Mouse (Mus musculus): ENCODE measurements around the gene Msi2. TPM values are rescaled to one million over a fixed set of nuclear protein-coding genes. Genes with fewer than 3 reads are reported as not detected.

The Msi2 gene
- polyA plus RNA-seq, 1 experiment from 2014 or later = 41.0 TPM

DNA sequence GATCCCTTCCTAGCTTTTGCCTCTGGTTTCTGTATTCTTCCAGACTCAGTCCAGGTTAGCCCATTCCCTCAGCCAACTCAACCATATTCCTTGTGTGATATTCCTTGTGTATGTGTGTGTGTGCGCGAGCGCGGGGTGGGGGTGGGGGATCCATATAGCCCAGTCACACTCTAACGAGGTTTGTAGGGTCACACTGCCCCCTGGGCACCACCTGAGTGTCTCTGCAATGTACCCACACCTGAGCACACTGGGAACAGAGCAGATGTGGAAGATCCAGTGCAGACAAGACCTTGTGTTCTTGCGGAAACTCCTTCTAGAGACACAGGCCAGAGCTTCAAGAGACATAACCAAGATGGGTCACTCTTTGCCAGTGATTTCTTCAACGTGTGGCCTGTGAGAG is 72.5 kb downstream of the Msi2 start:
- 70% methylated on average over 7 of the region's 7 CpGs for WGBS
- Histone ChIP-seq H3K4me2 (replicated peaks) (no peak overlapping the region), H3K4me3 (replicated peaks) (no peak overlapping the region), H3K27ac (peak overlapping the region; percentile 70), H3K27me3 (no peaks in the 10 kb centered on the region), H3K36me3 (peaks cover 20% of the 10 kb centered on the region; the same call in 1 of the 2 replicates), H3K9me3 (no peaks in the 10 kb centered on the region), H3K9ac (replicated peaks) (no peak overlapping the region), H3K4me1 (replicated peaks) (peaks cover 85% of the 10 kb centered on the region)
- no peak for ATAC-seq

DNA sequence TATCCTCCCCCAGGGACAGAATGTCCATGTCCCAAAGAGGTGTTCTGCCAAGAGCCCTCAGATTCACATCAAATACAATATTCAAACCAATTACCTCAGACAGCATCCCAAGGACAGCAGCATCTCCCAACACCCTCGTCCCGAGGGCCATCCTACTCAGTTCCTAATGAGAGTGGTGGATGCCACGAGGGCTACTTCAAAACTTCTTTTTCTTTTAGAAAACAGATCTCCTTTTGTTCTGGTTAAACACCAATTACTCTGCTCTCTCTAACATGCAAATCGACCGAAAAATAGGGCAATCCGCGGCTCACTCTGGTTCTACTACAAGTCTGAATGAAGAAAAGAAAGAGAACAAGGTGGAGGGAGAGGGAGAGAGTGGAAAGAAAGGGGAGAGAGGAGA is 73.6 kb downstream of the Msi2 start:
- Histone ChIP-seq H3K27me3 (no peaks in the 10 kb centered on the region), H3K9ac (replicated peaks) (no peak overlapping the region), H3K4me2 (replicated peaks) (no peak overlapping the region), H3K27ac (peak overlapping the region; percentile 70), H3K36me3 (peaks cover 20% of the 10 kb centered on the region; the same call in 1 of the 2 replicates), H3K4me1 (replicated peaks) (peaks cover 79% of the 10 kb centered on the region), H3K9me3 (no peaks in the 10 kb centered on the region), H3K4me3 (replicated peaks) (no peak overlapping the region)
- no peak for ATAC-seq
- WGBS = 10% methylated on average over 7 of the region's 7 CpGs

- H3K27ac ChIP-seq = no peak overlapping the region
- ATAC-seq = no peak
- H3K9me3 ChIP-seq = no peaks in the 10 kb centered on the region
- WGBS = 65% methylated on average over 4 of the region's 4 CpGs
- peaks cover 71% of the 10 kb centered on the region for H3K4me1 ChIP-seq (replicated peaks)
- no peak overlapping the region for H3K4me2 ChIP-seq (replicated peaks)
- no peaks in the 10 kb centered on the region for H3K27me3 ChIP-seq
- no peak overlapping the region for H3K4me3 ChIP-seq (replicated peaks)
- peaks cover 8% of the 10 kb centered on the region; the same call in 1 of the 2 replicates for H3K36me3 ChIP-seq
- no peak overlapping the region for H3K9ac ChIP-seq (replicated peaks)
These were observed 78.5 kb downstream of the Msi2 start for GRCm38 (mm10) chr11:88639862-88640261.

GRCm38 (mm10) chr11:88638936-88639542 is 79.3 kb downstream of the Msi2 start:
- no peak overlapping the region for H3K4me2 ChIP-seq (replicated peaks)
- peaks cover 63% of the 10 kb centered on the region for H3K4me1 ChIP-seq (replicated peaks)
- 76% methylated on average over 6 of the region's 6 CpGs for WGBS
- no peak overlapping the region for H3K9ac ChIP-seq (replicated peaks)
- no peaks in the 10 kb centered on the region for H3K9me3 ChIP-seq
- H3K36me3 ChIP-seq = peaks cover 8% of the 10 kb centered on the region; the same call in 1 of the 2 replicates
- H3K27me3 ChIP-seq = no peaks in the 10 kb centered on the region
- no peak overlapping the region for H3K4me3 ChIP-seq (replicated peaks)
- no peak for ATAC-seq
- no peak overlapping the region for H3K27ac ChIP-seq

GRCm38 (mm10) chr11:88638254-88638653 is 80.1 kb downstream of the Msi2 start:
- Histone ChIP-seq H3K27me3 (no peaks in the 10 kb centered on the region), H3K4me2 (replicated peaks) (no peak overlapping the region), H3K4me1 (replicated peaks) (peaks cover 57% of the 10 kb centered on the region), H3K9me3 (no peaks in the 10 kb centered on the region), H3K27ac (no peak overlapping the region), H3K9ac (replicated peaks) (no peak overlapping the region), H3K36me3 (peaks cover 7% of the 10 kb centered on the region; the same call in 1 of the 2 replicates), H3K4me3 (replicated peaks) (no peak overlapping the region)
- no peak for ATAC-seq
- 90% methylated on average over 2 of the region's 2 CpGs for WGBS

DNA sequence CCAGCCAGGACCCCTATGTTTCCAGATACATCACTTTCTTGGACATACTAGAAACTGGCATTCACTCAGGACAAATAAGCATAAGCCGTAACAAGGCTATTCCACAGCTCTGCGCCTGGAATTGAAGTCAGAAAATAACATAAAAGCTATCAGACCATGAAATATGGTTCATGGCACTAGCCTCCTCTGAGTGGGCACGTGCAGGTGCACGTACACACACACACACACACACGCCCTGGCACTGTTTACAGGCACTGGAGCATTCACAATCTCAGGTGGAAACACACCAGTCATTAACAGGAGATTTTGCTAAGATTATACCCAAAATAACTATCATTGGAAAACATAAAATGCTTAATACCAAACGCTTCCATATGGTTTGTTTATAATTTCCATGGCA is 81.4 kb downstream of the Msi2 start:
- H3K4me1 ChIP-seq (replicated peaks) = peaks cover 62% of the 10 kb centered on the region
- no peaks in the 10 kb centered on the region for H3K27me3 ChIP-seq
- H3K4me3 ChIP-seq (replicated peaks) = no peak overlapping the region
- no peak overlapping the region for H3K27ac ChIP-seq
- H3K36me3 ChIP-seq = peaks cover 7% of the 10 kb centered on the region; the same call in 1 of the 2 replicates
- ATAC-seq = no peak
- no peak overlapping the region for H3K4me2 ChIP-seq (replicated peaks)
- 91% methylated on average over 6 of the region's 6 CpGs for WGBS
- H3K9ac ChIP-seq (replicated peaks) = no peak overlapping the region
- H3K9me3 ChIP-seq = no peaks in the 10 kb centered on the region

- peaks cover 59% of the 10 kb centered on the region for H3K4me1 ChIP-seq (replicated peaks)
- ATAC-seq = no peak
- WGBS = 92% methylated on average over 5 of the region's 5 CpGs
These were observed 82.0 kb downstream of the Msi2 start for GRCm38 (mm10) chr11:88636319-88636718.

DNA sequence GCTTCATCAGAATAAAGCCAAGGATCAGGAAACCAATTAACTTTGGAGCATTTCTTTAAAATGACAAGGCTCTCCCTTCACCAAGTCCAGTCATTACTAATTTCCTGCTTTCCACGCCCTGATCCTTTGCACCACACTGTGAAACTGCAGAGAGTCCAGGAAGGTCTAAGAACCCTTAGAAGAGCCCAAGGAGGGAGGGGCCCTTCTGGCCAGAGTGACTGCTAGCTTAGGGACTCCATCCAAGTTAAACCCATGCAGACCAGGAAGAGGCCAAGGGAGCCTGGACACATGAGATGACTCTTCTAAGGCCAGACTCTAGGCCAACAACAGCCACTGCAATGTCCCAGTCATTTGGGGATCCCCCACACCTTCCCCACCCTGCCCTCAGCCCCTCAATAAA is 83.7 kb downstream of the Msi2 start:
- no peak for ATAC-seq
- Histone ChIP-seq H3K4me3 (replicated peaks) (no peak overlapping the region), H3K4me2 (replicated peaks) (no peak overlapping the region), H3K4me1 (replicated peaks) (peaks cover 67% of the 10 kb centered on the region), H3K36me3 (0 out of 2 replicates have a peak, but pooled peaks cover 3% of the 10 kb centered on the region), H3K27ac (peak overlapping the region; percentile 46), H3K27me3 (no peaks in the 10 kb centered on the region), H3K9ac (replicated peaks) (no peak overlapping the region), H3K9me3 (no peaks in the 10 kb centered on the region)
- 62% methylated on average over 1 of the region's 1 CpGs for WGBS

More at GRCm38 (mm10) chr11:88636319-88636718, 82.0 kb downstream of the Msi2 start:
- H3K9ac ChIP-seq (replicated peaks) = no peak overlapping the region
- no peaks in the 10 kb centered on the region for H3K27me3 ChIP-seq
- H3K9me3 ChIP-seq = no peaks in the 10 kb centered on the region
- 0 out of 2 replicates have a peak overlapping the region, but pooled peaks have one; percentile 10 for H3K27ac ChIP-seq
- H3K36me3 ChIP-seq = 0 out of 2 replicates have a peak, but pooled peaks cover 3% of the 10 kb centered on the region
- H3K4me3 ChIP-seq (replicated peaks) = no peak overlapping the region
- H3K4me2 ChIP-seq (replicated peaks) = no peak overlapping the region

GRCm38 (mm10) chr11:88631932-88632230 is 86.4 kb downstream of the Msi2 start:
- H3K9ac ChIP-seq (replicated peaks) = no peak overlapping the region
- H3K4me3 ChIP-seq (replicated peaks) = no peak overlapping the region
- H3K36me3 ChIP-seq = 0 out of 2 replicates have a peak, but pooled peaks cover 3% of the 10 kb centered on the region
- no peak overlapping the region for H3K27ac ChIP-seq
- H3K9me3 ChIP-seq = no peaks in the 10 kb centered on the region
- WGBS = 83% methylated on average over 3 of the region's 3 CpGs
- H3K4me2 ChIP-seq (replicated peaks) = no peak overlapping the region
- ATAC-seq = no peak
- H3K4me1 ChIP-seq (replicated peaks) = peaks cover 68% of the 10 kb centered on the region
- H3K27me3 ChIP-seq = no peaks in the 10 kb centered on the region

- Histone ChIP-seq H3K4me3 (replicated peaks) (no peak overlapping the region), H3K27me3 (no peaks in the 10 kb centered on the region), H3K4me1 (replicated peaks) (peaks cover 68% of the 10 kb centered on the region), H3K27ac (peak overlapping the region; percentile 55; the same call in 1 of the 2 replicates), H3K4me2 (replicated peaks) (no peak overlapping the region), H3K9me3 (no peaks in the 10 kb centered on the region), H3K9ac (replicated peaks) (no peak overlapping the region), H3K36me3 (0 out of 2 replicates have a peak, but pooled peaks cover 3% of the 10 kb centered on the region)
- no peak for ATAC-seq
- WGBS = 77% methylated on average over 8 of the region's 8 CpGs
These were observed 87.0 kb downstream of the Msi2 start for GRCm38 (mm10) chr11:88631084-88631931.

DNA sequence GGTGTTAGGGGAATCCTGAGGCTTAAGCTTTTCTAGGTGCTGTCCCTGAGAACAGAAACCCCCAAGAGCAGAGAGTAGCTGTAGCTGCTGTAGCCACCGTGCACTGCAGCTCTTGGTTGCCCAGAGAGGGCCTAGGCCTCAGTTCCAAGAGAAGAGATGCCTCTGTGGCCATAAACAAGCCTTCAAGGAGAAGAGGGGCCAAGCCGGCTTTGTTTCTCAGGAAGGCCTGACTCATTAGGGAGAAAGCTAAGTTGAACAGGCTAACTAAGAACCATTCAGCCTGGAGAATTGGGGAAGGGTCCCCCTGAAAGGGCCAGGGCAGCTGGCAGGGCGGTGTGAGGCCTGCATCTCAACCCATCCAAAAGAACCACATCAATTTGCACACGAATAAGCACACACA is 88.7 kb downstream of the Msi2 start:
- 11% methylated on average over 4 of the region's 4 CpGs for WGBS
- ATAC-seq = 0 out of 2 replicates have a peak, but pooled peaks have one; percentile 63
- 0 out of 2 replicates have a peak, but pooled peaks cover 3% of the 10 kb centered on the region for H3K36me3 ChIP-seq
- H3K27ac ChIP-seq = peak overlapping the region; percentile 87
- peak overlapping the region; percentile 16; the same call in 1 of the 2 replicates for H3K4me2 ChIP-seq (replicated peaks)
- H3K4me1 ChIP-seq (replicated peaks) = peaks cover 77% of the 10 kb centered on the region
- H3K9ac ChIP-seq (replicated peaks) = no peak overlapping the region
- no peaks in the 10 kb centered on the region for H3K27me3 ChIP-seq
- H3K9me3 ChIP-seq = no peaks in the 10 kb centered on the region
- no peak overlapping the region for H3K4me3 ChIP-seq (replicated peaks)

DNA sequence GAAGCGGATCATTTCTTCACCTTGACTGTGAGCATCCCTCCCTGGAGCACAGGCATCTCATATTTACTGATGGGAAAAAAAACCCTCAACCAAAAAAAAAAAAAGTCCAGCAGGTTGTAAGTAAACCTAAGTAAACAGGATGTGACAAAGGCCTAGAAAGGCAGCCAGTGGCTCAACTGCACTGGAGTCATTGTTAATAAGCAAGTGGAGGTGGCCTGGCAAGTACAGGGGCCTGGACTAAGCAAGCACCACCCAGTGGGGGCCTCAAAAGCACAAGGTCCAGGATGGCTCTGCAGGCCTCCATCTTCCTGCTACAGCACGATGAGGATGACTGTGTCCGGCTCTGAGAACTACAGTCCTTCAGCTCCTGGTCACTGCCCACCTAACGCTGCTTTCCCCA is 89.1 kb downstream of the Msi2 start:
- WGBS = 56% methylated on average over 4 of the region's 4 CpGs
- Histone ChIP-seq H3K9ac (replicated peaks) (no peak overlapping the region), H3K4me2 (replicated peaks) (peak overlapping the region; percentile 16; the same call in 1 of the 2 replicates), H3K36me3 (0 out of 2 replicates have a peak, but pooled peaks cover 3% of the 10 kb centered on the region), H3K4me1 (replicated peaks) (peaks cover 81% of the 10 kb centered on the region), H3K27ac (peak overlapping the region; percentile 87), H3K9me3 (no peaks in the 10 kb centered on the region), H3K27me3 (no peaks in the 10 kb centered on the region), H3K4me3 (replicated peaks) (no peak overlapping the region)
- ATAC-seq = 0 out of 2 replicates have a peak, but pooled peaks have one; percentile 40

All from midbrain, embryonic 13.5 days (tissue).